8 mouse cellular contexts compared by ENCODE assay signal in genomic region chr19:5786441-5787114, GRCm38 (mm10). TPM values are rescaled to one million over a fixed set of nuclear protein-coding genes. Genes with fewer than 3 reads are reported as not detected.
DNase-seq lines count a peak whose midpoint lies in the region; ATAC-seq and TF ChIP-seq lines count a peak whose summit lies in the region.

No protein-coding gene starts in this region.

- intact Hi-C loops in heart, postnatal 14 days (cut with DNase I), result loop anchor here (5.0 kb wide), 1 partner anchor 171 kb away; no protein-coding TSS in a partner anchor

- peak; percentile 45 for DNase-seq in G1E (ENCODE audit: low spot score)
- DNase-seq in cerebellum, adult 11-12 months, result peak; percentile 84
- peak; percentile 88 to 92 for DNase-seq in heart, postnatal 14 days
- DNase-seq in layer of hippocampus, adult 11-12 months (ENCODE audit: low spot score), result peak; percentile 92
- DNase-seq in thymus, adult 2 months, result peak; percentile 89

- peak; percentile 40 for ATAC-seq in G1E (ENCODE audit: extremely low read depth, insufficient number of reproducible peaks, low FRiP score, poor library complexity, severe bottlenecking)
- peak; percentile 85 for ATAC-seq in forebrain, embryonic 15.5 days (replicated peaks)
- ATAC-seq in lung, embryonic 15.5 days (ENCODE audit: borderline replicate concordance, extremely low read depth, low FRiP score, low TSS enrichment), result peak; percentile 84
- ATAC-seq in neutrophil, adult 5-6 weeks (ENCODE audit: extremely low read depth, insufficient number of reproducible peaks, low FRiP score, poor library complexity, severe bottlenecking), result peak; percentile 84

- no peaks in the 10 kb centered on the region for H3K9me3 ChIP-seq in G1E (replicated peaks)
- no peaks in the 10 kb centered on the region for H3K9me3 ChIP-seq in forebrain, embryonic 15.5 days
- no peaks in the 10 kb centered on the region for H3K9me3 ChIP-seq in lung, embryonic 15.5 days

- H3K9ac ChIP-seq in forebrain, embryonic 15.5 days (replicated peaks), result no peak overlapping the region
- no peak overlapping the region for H3K9ac ChIP-seq in lung, embryonic 15.5 days

- no peaks in the 10 kb centered on the region for H3K36me3 ChIP-seq in G1E (replicated peaks)
- H3K36me3 ChIP-seq in forebrain, embryonic 15.5 days, result no peaks in the 10 kb centered on the region
- H3K36me3 ChIP-seq in lung, embryonic 15.5 days, result no peaks in the 10 kb centered on the region
- H3K36me3 ChIP-seq in thymus, adult 2 months (ENCODE audit: control insufficient read depth, insufficient read depth, low read length), result no peaks in the 10 kb centered on the region

- 8% methylated on average over 12 of the region's 12 CpGs for WGBS in forebrain, embryonic 15.5 days
- WGBS in lung, embryonic 15.5 days, result 7% methylated on average over 12 of the region's 12 CpGs
- 14% methylated on average over 12 of the region's 12 CpGs for WGBS in thymus, adult 2 months

- H3K4me3 ChIP-seq in G1E (ENCODE audit: low read depth, low read length), result no peak overlapping the region; the same call in 1 of the 2 replicates
- H3K4me3 ChIP-seq in forebrain, embryonic 15.5 days, result no peak overlapping the region
- no peak overlapping the region for H3K4me3 ChIP-seq in lung, embryonic 15.5 days
- no peak overlapping the region for H3K4me3 ChIP-seq in thymus, adult 2 months (ENCODE audit: control insufficient read depth, insufficient read depth, low read length)

- peaks cover 9% of the 10 kb centered on the region; the same call in 1 of the 2 replicates for H3K27me3 ChIP-seq in G1E (ENCODE audit: insufficient read depth, low read length)
- H3K27me3 ChIP-seq in forebrain, embryonic 15.5 days, result no peaks in the 10 kb centered on the region
- H3K27me3 ChIP-seq in lung, embryonic 15.5 days, result no peaks in the 10 kb centered on the region
- H3K27me3 ChIP-seq in thymus, adult 2 months (ENCODE audit: control insufficient read depth, insufficient read depth, low read length), result no peaks in the 10 kb centered on the region

- peaks cover 26% of the 10 kb centered on the region for H3K4me1 ChIP-seq in G1E (ENCODE audit: insufficient read depth, low read depth, low read length)
- H3K4me1 ChIP-seq in forebrain, embryonic 15.5 days, result no peaks in the 10 kb centered on the region
- H3K4me1 ChIP-seq in lung, embryonic 15.5 days, result peaks cover 21% of the 10 kb centered on the region
- peaks cover 9% of the 10 kb centered on the region for H3K4me1 ChIP-seq in thymus, adult 2 months (replicated peaks; ENCODE audit: control insufficient read depth, insufficient read depth, low read length)

- H3K27ac ChIP-seq in forebrain, embryonic 15.5 days (replicated peaks), result no peak overlapping the region
- peak overlapping the region; percentile 11; the same call in 1 of the 2 replicates for H3K27ac ChIP-seq in lung, embryonic 15.5 days
- H3K27ac ChIP-seq in thymus, adult 2 months (ENCODE audit: control insufficient read depth, insufficient read depth, low read length), result no peak overlapping the region

- H3K4me2 ChIP-seq in forebrain, embryonic 15.5 days (replicated peaks), result no peak overlapping the region
- no peak overlapping the region for H3K4me2 ChIP-seq in lung, embryonic 15.5 days

- peak; percentile 89 for TF ChIP-seq CTCF in G1E (IDR thresholded peaks at IDR 0.05; ENCODE audit: low read depth, low read length)
- TF ChIP-seq CTCF in thymus, adult 2 months (IDR thresholded peaks at IDR 0.05; ENCODE audit: borderline replicate concordance, control insufficient read depth, extremely low read depth, insufficient read depth, low read length, poor library complexity), result peak; percentile 74

- TF ChIP-seq POLR2A in thymus, adult 2 months (IDR thresholded peaks at IDR 0.05; ENCODE audit: control insufficient read depth, extremely low read depth, insufficient read depth, low read length, poor library complexity), result no peak

RNA-seq across cellular contexts. Expression of gene Scyl1, which starts 15.4 kb away (rescaled TPM):
- total RNA-seq in G1E (2014; fragmentation: Nextera tagmentation) (27.7 and 37.5 TPM in 2 replicates), G1E (2017) (40.3 and 41.2 TPM in 2 replicates)
- polyA plus RNA-seq in G1E (2012), result 65.6 and 72.6 TPM in 2 replicates
- polyA plus RNA-seq in forebrain, embryonic 15.5 days (2015; fragmentation: Nextera tagmentation; extraction: Ambion mirVana), result 66.9 and 67.9 TPM in 2 replicates
- 10 to 100 TPM; 66.2 to 67.2 TPM for total RNA-seq in heart, postnatal 14 days (2021)
- polyA plus RNA-seq in lung, embryonic 15.5 days (2015; fragmentation: Nextera tagmentation; extraction: Ambion mirVana), result 76.1 and 83.6 TPM in 2 replicates
- total RNA-seq in neutrophil, adult 5-6 weeks (2017), result 35.9 and 44.0 TPM in 2 replicates
- 107 and 113 TPM in 2 replicates for polyA plus RNA-seq in thymus, adult 2 months (2012; rRNA removed)

RNA-seq across cellular contexts. Expression of gene Ltbp3, which starts 45.9 kb away (rescaled TPM):
- total RNA-seq in G1E (2014; fragmentation: Nextera tagmentation) (not detected in 2 replicates), G1E (2017) (0.17 and 0.22 TPM in 2 replicates)
- polyA plus RNA-seq in G1E (2012), result 0.13 TPM in 1 of 2 replicates, not detected in the other
- 10.6 and 14.3 TPM in 2 replicates for polyA plus RNA-seq in forebrain, embryonic 15.5 days (2015; fragmentation: Nextera tagmentation; extraction: Ambion mirVana)
- 10 to 100 TPM; 47.2 to 55.5 TPM for total RNA-seq in heart, postnatal 14 days (2021)
- polyA plus RNA-seq in lung, embryonic 15.5 days (2015; fragmentation: Nextera tagmentation; extraction: Ambion mirVana), result 47.2 and 54.9 TPM in 2 replicates
- total RNA-seq in neutrophil, adult 5-6 weeks (2017), result 0.35 TPM in 1 of 2 replicates, not detected in the other
- 29.5 and 37.7 TPM in 2 replicates for polyA plus RNA-seq in thymus, adult 2 months (2012; rRNA removed)

RNA-seq across cellular contexts. Expression of gene Fam89b, which starts 57.1 kb away (rescaled TPM):
- total RNA-seq in G1E (2014; fragmentation: Nextera tagmentation), result 20.0 and 23.4 TPM in 2 replicates
- 21.9 and 27.8 TPM in 2 replicates for total RNA-seq in G1E (2017)
- 56.7 and 58.5 TPM in 2 replicates for polyA plus RNA-seq in G1E (2012)
- 190 and 200 TPM in 2 replicates for polyA plus RNA-seq in forebrain, embryonic 15.5 days (2015; fragmentation: Nextera tagmentation; extraction: Ambion mirVana)
- total RNA-seq in heart, postnatal 14 days (2021), result 10 to 100 TPM; 38.6 to 40.1 TPM
- polyA plus RNA-seq in lung, embryonic 15.5 days (2015; fragmentation: Nextera tagmentation; extraction: Ambion mirVana), result 105 and 108 TPM in 2 replicates
- 21.1 and 24.4 TPM in 2 replicates for total RNA-seq in neutrophil, adult 5-6 weeks (2017)
- polyA plus RNA-seq in thymus, adult 2 months (2012; rRNA removed), result 300 and 312 TPM in 2 replicates

Comparison
In these comparisons a context has a peak if more than half of its experiments do, and no peak if none do; other contexts are left out.
1. RNA of gene Ltbp3, which starts 45.9 kb away (polyA plus RNA-seq): 47.2 to 54.9 TPM in lung, embryonic 15.5 days, 29.5 to 37.7 TPM in thymus, adult 2 months and 10.6 to 14.3 TPM in forebrain, embryonic 15.5 days; 0.13 TPM in G1E; every median in the first group is over 10 times any median in the second.
2. Peak in every context shown above with its lines, with median percentiles within 50 percentile points of each other: ATAC-seq and DNase-seq.